In genomic region chr2:30796382-30796781, GRCm38 (mm10) we compare ENCODE assay signal across 9 mouse cellular contexts. TPM values are rescaled to one million over a fixed set of nuclear protein-coding genes. Genes with fewer than 3 reads are reported as not detected.
DNase-seq lines count a peak whose midpoint lies in the region; ATAC-seq and TF ChIP-seq lines count a peak whose summit lies in the region.
"Had no signal": no experiment of that assay in that cellular context is flagged by ENCODE, and none has a peak within 500 bp of the region (broad histone marks: within the 10 kb centered on the region; RNA-seq: fewer than 3 reads in every experiment).

No protein-coding gene starts in this region.

- H3K27me3 ChIP-seq in E14TG2a.4 (ENCODE audit: insufficient read depth, low read length): peaks cover 50% of the 10 kb centered on the region
- H3K27me3 ChIP-seq in lung, embryonic 14.5 days (ENCODE audit: insufficient read depth, low read length): peaks cover 9% of the 10 kb centered on the region
- peaks cover 11% of the 10 kb centered on the region; the same call in 1 of the 2 replicates for H3K27me3 ChIP-seq in neural tube, embryonic 15.5 days (replicated peaks)

- H3K9ac ChIP-seq in lung, embryonic 14.5 days: no peak overlapping the region
- peak overlapping the region; percentile 23; the same call in 1 of the 2 replicates for H3K9ac ChIP-seq in neural tube, embryonic 15.5 days (replicated peaks)

- ATAC-seq in frontal cortex, adult (ENCODE audit: low TSS enrichment): peak; percentile 75
- ATAC-seq in hematopoietic stem cell, adult 5-6 weeks (replicated peaks in 1 of 2; ENCODE audit: insufficient read depth in 1 of 2, low FRiP score in 2 of 2, low TSS enrichment in 1 of 2, low read depth in 1 of 2, poor library complexity in 2 of 2, severe bottlenecking in 2 of 2): peak; percentile 66 to 78
- ATAC-seq in lung, embryonic 14.5 days (ENCODE audit: insufficient read depth): peak; percentile 65
- ATAC-seq in neural tube, embryonic 15.5 days (ENCODE audit: low FRiP score): peak; percentile 80

- peak; percentile 59 to 65 for DNase-seq in cerebellum, adult 18-20 months
- peak; percentile 69 for DNase-seq in layer of hippocampus, adult 9-10 months (ENCODE audit: low spot score)
- peak; percentile 96 for DNase-seq in lung, embryonic 14.5 days
- DNase-seq in thymus, adult 18-20 months: peak; percentile 62 to 72

- peak overlapping the region; percentile 51 for H3K4me2 ChIP-seq in lung, embryonic 14.5 days
- peak overlapping the region; percentile 54 for H3K4me2 ChIP-seq in neural tube, embryonic 15.5 days

- 5% methylated on average over 11 of the region's 11 CpGs for WGBS in lung, embryonic 14.5 days
- 2% methylated on average over 11 of the region's 11 CpGs for WGBS in neural tube, embryonic 15.5 days

- no peaks in the 10 kb centered on the region for H3K36me3 ChIP-seq in E14TG2a.4 (ENCODE audit: insufficient read depth, low read length)
- H3K36me3 ChIP-seq in lung, embryonic 14.5 days (ENCODE audit: insufficient read depth): no peaks in the 10 kb centered on the region
- H3K36me3 ChIP-seq in neural tube, embryonic 15.5 days: no peaks in the 10 kb centered on the region

- H3K4me1 ChIP-seq in E14TG2a.4 (replicated peaks; ENCODE audit: low read depth, low read length): peaks cover 83% of the 10 kb centered on the region
- 0 out of 2 replicates have a peak, but pooled peaks cover 5% of the 10 kb centered on the region for H3K4me1 ChIP-seq in lung, embryonic 14.5 days (ENCODE audit: insufficient read depth)
- H3K4me1 ChIP-seq in neural tube, embryonic 15.5 days: peaks cover 38% of the 10 kb centered on the region

- H3K4me3 ChIP-seq in E14TG2a.4 (replicated peaks; ENCODE audit: low read length): peak overlapping the region; percentile 52
- H3K4me3 ChIP-seq in lung, embryonic 14.5 days (ENCODE audit: low read depth, low read length): 0 out of 2 replicates have a peak overlapping the region, but pooled peaks have one; percentile 8
- peak overlapping the region; percentile 6; the same call in 1 of the 2 replicates for H3K4me3 ChIP-seq in neural tube, embryonic 15.5 days (replicated peaks)
- H3K4me3 ChIP-seq: erythroblast, embryonic 14.5 days had no signal

- H3K27ac ChIP-seq in lung, embryonic 14.5 days (ENCODE audit: low read depth): peak overlapping the region; percentile 3; the same call in 1 of the 2 replicates
- H3K27ac ChIP-seq in neural tube, embryonic 15.5 days (replicated peaks): peak overlapping the region; percentile 76

- no peaks in the 10 kb centered on the region for H3K9me3 ChIP-seq in E14TG2a.4 (ENCODE audit: low read length)
- no peaks in the 10 kb centered on the region for H3K9me3 ChIP-seq in lung, embryonic 14.5 days (ENCODE audit: low read depth, low read length)
- H3K9me3 ChIP-seq in neural tube, embryonic 15.5 days (replicated peaks): no peaks in the 10 kb centered on the region

- TF ChIP-seq CTCF in E14TG2a.4 (conservative IDR thresholded peaks at IDR 0.05; ENCODE audit: low read length): no peak
- 0 out of 2 replicates have a peak, but pooled peaks have one; percentile 1 for TF ChIP-seq CTCF in lung, embryonic 14.5 days (IDR thresholded peaks at IDR 0.05; ENCODE audit: low read depth)

RNA-seq across cellular contexts. Expression of gene 1700001O22Rik, which starts 7.1 kb away (rescaled TPM):
- total RNA-seq in hematopoietic stem cell, adult 5-6 weeks (2017): 1.8 and 3.0 TPM in 2 replicates
- polyA plus RNA-seq in lung, embryonic 14.5 days (2014; fragmentation: Nextera tagmentation; extraction: Ambion mirVana): 3.9 and 4.3 TPM in 2 replicates
- 1.5 and 2.2 TPM in 2 replicates for polyA plus RNA-seq in neural tube, embryonic 15.5 days (2015; fragmentation: Nextera tagmentation; extraction: Ambion mirVana)
- polyA plus RNA-seq: erythroblast, embryonic 14.5 days had no signal

RNA-seq across cellular contexts. Expression of gene Ntmt1, which starts 11.2 kb away (rescaled TPM):
- 21.2 and 22.6 TPM in 2 replicates for total RNA-seq in hematopoietic stem cell, adult 5-6 weeks (2017)
- 88.3 and 96.0 TPM in 2 replicates for polyA plus RNA-seq in lung, embryonic 14.5 days (2014; fragmentation: Nextera tagmentation; extraction: Ambion mirVana)
- polyA plus RNA-seq in neural tube, embryonic 15.5 days (2015; fragmentation: Nextera tagmentation; extraction: Ambion mirVana): 92.6 and 107 TPM in 2 replicates

RNA-seq across cellular contexts. Expression of gene Asb6, which starts 33.8 kb away (rescaled TPM):
- 10.7 and 15.6 TPM in 2 replicates for total RNA-seq in hematopoietic stem cell, adult 5-6 weeks (2017)
- polyA plus RNA-seq in lung, embryonic 14.5 days (2014; fragmentation: Nextera tagmentation; extraction: Ambion mirVana): 32.1 and 34.5 TPM in 2 replicates
- 40.7 and 44.0 TPM in 2 replicates for polyA plus RNA-seq in neural tube, embryonic 15.5 days (2015; fragmentation: Nextera tagmentation; extraction: Ambion mirVana)

RNA-seq across cellular contexts. Expression of gene Prrx2, which starts 38.4 kb away (rescaled TPM):
- total RNA-seq in hematopoietic stem cell, adult 5-6 weeks (2017): not detected in 2 replicates
- 15.7 and 15.9 TPM in 2 replicates for polyA plus RNA-seq in lung, embryonic 14.5 days (2014; fragmentation: Nextera tagmentation; extraction: Ambion mirVana)
- polyA plus RNA-seq in neural tube, embryonic 15.5 days (2015; fragmentation: Nextera tagmentation; extraction: Ambion mirVana): 1.8 and 2.7 TPM in 2 replicates
- polyA plus RNA-seq: erythroblast, embryonic 14.5 days had no signal

Comparison
In these comparisons a context has a peak if more than half of its experiments do, and no peak if none do; other contexts are left out.
1. Peak in every context shown above with its lines: DNase-seq, ATAC-seq, H3K4me3 ChIP-seq and H3K27ac ChIP-seq.